Mouse (Mus musculus) right cerebral cortex, postnatal 36 days (tissue): ENCODE measurements around the gene Tubg2.
"Not testable (repeated sequence)": the region's sequence is repeated elsewhere in the genome, so short reads cannot be mapped to it uniquely, and the experiment has no call there.

Experiments used
- DNase-seq, 2 experiments: peaks; one replicate each; pipeline ENCODE4 v3.0.0; 2022; ENCODE audit warnings: low spot score in 2 of 2, mixed read lengths in 1 of 2

Tubg2 gene

DNA sequence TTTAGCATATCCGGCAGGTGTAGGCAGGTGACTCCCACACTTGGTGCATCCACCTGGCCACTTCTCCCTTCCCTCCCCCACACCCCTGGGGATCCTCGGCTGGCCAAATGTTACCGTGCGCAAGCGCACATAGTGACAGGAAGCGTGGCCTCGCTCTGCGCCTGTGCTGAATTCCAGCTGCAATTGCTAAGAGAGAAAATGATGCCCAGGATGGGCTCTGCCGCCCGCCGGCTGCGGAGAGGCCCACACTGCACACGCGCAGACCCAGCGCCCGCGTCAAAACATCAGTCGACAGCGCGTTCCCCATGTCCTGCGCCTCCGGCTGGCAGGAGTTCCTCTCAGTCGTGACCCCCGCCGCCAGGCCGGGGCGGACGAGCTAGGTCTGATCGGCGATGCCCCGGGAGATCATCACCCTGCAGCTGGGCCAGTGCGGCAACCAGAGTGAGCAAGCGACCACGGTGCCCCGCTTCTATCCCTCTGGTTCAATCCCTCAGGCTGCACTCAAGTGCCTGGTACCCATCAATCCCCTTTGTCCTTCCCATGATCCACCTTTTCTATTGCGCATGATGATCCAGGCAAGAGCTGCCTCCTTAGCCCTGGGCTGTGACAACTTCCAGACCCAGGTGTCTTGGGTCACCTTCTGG is at the start of gene Tubg2:
Tubg2 (plus strand) TSS at position 180 of the 644 bp plus-strand sequence.
- DNase-seq = peak; percentile 82 to 84

DNA sequence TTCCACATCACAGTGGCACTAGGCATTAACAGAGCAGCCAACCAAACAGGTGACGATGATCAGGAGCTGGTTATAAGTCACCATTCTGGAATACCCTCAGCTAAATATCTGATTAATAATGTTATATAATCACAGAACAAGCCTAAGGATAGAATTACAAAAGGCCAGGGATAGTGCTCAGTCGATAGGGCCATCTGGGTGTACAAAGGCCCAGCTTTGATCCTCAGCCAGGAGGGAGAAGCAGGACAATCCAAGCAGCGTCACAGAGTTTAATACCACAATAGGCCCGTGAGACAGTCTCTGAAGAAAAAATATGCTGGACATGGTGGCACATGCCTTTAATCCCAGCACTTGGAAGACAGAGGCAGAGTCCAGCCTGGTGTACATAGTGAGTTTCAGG is 46.4 kb upstream of the Tubg2 start:
- DNase-seq = no peak

DNA sequence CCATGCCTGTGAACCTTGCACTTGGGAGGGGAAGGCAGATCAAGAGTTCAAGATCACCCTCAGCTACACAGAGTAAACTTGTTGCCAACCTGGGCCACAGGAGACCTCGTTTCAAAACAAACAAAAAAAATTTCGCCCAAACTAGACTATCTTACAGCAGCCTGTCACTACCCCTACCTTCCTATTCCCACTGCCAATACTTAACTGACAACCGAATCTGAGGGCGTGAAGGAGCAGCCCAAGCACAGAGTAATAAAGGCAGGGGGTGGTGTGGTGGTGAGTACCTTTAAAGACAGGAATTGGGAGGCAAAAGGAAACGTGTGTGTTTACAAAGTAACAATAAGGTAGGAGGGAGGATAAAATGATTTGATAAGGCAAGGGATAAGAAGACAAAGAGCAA is 45.0 kb upstream of the Tubg2 start:
- no peak for DNase-seq

DNA sequence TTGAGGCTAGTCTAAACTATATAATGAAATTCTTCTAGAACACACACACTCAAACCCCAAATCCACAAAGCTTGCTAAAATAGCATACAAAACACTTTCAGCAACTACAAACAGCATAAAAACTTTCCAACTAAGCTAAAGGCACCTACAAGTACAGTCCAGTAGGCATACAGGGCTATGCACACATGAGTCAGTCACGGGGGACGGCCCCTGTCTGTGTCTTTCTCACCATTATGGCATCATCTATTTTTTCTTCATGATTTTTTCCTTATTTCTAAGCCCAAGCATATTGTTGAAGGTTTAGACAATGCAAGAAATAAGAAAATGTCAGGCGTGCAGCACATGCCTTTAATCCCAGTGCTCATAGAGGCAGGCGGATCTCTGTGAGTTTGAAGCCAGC is 44.5 kb upstream of the Tubg2 start:
- DNase-seq = no peak

DNA sequence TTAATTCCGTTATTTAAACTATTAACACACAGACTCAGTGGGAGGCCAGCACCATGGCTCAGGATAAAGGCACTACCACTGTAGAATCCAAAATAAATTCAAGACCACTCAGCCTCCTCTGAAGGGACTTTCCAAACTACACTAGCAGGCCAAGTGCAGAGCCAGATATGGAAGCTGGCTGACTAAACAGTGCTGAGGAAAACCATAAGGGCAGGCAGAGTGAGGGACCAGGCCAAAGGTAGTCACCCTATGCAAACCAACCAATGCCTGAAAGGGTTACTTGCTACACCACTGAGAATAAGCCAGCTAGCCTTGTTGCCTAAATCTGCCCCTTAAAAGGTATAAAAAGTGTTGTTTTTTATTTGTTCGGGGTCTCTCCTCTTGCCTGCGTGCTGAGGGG is 43.5 kb upstream of the Tubg2 start:
- no peak for DNase-seq

DNA sequence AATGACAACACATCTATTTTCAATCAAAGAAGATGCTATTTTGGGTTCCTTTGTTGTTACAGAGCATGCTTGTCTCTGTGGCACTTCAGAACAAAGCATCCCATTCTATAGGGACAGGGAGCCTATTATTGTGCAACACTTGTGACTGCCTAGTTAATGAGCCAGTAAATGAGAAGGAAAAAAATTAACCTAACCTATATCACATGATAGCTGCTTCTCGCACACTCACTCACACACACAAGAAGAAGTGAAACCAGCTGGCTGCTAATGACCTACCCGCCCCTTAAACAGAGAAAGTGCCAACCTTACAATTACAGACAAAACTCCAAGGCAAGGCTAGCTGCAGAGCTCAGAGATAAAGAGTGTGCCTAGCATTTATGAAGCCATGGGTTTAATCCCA is 40.1 kb upstream of the Tubg2 start:
- no peak for DNase-seq

DNA sequence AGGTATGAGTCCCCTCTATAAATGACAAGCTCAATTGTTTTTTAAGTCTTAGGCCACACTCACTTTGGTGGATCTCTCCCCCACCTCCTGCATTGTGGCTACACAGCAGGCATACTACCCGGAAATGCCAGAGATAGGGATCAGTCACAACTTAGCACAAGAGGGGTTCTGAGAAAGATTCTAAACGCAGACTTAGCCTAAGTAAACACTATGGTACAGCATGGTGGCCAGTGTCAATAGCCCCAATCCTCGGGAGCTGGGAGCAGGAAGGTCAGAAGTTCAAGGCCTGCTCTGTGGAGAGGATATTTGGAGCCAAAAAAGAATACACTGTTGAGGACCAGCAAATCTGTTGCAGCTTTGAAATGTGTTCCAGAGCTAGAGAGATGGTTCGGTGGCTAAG is 37.6 kb upstream of the Tubg2 start:
- DNase-seq = no peak

DNA sequence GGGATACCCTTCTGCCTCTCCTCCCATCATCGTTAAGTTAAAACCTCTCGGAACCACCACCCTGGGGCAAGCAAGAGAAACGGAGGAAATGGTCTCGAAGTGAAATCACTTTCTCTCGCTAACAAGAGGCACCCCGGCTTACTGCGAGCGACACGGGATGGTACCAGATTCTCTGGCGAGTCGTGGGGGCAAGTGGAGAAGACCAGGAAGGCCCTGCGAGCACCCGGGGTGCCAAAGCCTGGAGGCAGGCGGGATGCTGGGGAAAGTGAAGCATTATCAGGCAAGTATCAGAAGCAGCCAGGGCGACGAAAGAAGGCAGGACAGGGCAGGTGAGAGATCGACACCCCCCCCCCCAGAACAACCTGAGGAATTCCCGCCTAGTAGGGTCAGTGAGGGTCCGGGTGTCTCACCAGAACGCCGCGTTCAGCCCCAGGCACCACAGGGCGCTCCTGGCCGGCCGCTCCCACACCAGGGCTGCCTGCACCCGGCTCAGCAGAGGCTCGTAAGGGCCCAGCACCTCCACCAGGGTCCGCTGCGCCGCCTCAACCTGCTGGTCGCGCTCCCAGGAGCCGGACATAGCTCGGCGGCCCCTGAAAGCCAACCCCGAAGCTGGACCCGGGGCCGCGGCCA is 36.5 kb upstream of the Tubg2 start:
- DNase-seq = no peak

DNA sequence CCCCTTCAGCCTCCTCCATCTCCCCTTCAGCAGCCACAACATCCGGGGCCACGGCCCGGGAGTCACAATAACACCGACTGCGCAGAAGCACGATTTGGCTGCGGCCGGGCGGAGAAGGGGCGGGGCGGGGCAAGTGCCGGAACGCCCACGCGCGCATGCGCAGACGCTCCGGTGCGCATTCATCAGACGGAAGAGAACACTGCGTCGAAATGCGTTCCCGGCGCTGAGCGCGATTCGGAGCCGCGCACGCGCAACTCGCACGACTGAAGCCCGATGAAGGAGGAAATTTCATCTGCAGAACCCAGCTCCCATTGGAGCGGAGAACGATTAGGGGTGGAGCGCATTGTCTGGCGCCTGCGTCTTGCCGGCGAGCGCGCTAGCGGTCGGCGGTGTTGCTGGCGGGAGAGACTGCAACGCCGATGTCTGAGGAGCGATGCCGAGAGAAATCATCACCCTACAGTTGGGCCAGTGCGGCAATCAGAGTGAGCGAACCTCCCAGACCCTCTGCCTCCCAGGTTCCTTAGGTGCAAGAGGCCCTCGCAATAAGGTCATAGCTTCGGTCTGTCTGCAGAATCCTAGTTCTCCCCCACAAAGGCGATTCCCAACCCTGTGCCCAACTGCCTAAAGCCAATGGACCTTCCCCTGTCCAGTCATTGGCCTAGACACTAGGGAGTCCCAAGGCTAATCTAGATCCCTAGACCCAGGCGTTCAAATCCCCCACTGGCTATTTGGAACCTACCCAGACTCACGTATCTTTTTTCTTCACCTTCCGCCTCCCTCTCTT is 35.8 kb upstream of the Tubg2 start, which contains the start of the genes Retreg3 and Tubg1:
Retreg3 (minus strand) TSS at position 133 of the 784 bp plus-strand sequence.
Tubg1 (plus strand) TSS at position 178 of the 784 bp plus-strand sequence.
- DNase-seq = peak; percentile 98

DNA sequence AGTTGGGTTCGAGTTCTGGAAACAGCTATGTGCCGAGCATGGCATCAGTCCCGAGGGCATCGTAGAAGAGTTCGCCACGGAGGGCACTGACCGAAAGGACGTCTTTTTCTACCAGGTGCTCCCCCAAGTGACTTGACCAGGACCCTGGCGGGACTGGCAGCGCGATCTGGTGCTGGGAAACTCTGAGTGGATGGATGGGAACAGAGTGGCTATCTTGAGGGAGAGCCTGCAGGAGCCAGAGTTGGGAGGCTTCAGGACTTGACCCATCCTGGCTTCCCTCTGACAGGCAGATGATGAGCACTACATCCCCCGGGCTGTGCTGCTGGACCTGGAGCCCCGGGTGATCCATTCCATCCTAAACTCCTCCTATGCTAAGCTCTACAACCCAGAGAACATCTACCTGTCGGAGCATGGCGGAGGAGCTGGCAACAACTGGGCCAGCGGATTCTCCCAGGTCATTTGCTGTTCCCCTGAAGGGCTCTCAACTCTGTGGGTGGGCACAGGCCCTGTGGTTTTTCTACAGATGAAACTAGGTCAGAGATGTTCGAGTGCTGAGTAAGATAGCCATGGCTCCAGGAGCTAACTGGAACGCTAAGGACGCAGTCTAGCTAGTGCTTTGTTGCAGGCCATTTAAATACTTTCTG is 35.0 kb upstream of the Tubg2 start:
- DNase-seq = no peak

DNA sequence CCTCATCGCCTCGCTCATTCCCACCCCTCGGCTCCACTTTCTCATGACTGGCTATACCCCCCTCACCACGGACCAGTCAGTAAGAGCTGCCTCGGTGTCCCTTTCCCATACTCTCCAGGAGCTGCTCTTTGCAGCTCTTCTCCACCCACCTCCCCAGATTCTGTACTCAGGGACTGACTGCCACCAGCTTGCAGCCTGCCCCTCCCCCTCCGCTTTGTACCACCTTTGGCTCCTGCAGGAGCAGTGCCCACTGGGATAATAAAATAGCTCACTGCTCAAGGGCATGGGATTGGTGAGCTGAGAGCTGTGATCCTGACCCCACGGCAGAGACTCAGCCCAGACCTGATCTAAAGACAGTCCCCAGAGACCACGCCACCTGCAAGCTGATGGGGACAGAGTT is 31.2 kb upstream of the Tubg2 start:
- not testable (repeated sequence) for DNase-seq

DNA sequence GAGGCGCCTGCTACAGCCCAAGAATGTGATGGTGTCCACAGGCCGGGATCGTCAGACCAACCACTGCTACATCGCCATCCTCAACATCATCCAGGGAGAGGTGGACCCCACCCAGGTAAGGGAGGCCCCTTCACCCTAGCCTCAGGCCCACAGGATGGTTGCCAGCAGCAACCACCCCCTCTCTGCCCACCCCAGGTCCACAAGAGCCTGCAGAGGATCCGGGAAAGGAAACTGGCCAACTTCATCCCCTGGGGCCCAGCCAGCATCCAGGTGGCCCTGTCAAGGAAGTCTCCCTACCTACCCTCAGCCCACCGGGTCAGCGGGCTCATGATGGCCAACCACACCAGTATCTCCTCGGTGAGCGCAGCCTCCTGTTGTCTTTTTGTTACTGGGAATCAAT is 30.7 kb upstream of the Tubg2 start:
- DNase-seq = not testable (repeated sequence)

DNA sequence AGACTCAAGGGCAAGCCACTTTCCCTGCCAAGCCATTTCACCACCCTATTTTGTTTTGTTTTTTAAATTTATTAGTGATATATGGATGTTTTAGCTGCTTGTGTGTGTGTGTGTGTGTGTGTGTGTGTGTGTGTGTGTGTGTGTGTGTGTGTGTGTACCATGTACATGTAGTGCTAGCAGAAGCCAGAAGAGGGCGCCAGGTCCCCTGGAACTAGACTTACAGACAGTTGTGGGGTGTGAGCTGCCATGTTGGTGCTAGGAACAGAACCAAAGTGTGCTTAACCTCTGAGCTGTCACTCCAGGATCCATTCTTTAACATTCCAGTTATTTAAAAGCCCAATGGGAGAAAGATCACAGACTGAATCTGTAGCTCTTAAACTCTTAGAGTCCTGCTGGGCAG is 28.6 kb upstream of the Tubg2 start:
- no peak for DNase-seq

DNA sequence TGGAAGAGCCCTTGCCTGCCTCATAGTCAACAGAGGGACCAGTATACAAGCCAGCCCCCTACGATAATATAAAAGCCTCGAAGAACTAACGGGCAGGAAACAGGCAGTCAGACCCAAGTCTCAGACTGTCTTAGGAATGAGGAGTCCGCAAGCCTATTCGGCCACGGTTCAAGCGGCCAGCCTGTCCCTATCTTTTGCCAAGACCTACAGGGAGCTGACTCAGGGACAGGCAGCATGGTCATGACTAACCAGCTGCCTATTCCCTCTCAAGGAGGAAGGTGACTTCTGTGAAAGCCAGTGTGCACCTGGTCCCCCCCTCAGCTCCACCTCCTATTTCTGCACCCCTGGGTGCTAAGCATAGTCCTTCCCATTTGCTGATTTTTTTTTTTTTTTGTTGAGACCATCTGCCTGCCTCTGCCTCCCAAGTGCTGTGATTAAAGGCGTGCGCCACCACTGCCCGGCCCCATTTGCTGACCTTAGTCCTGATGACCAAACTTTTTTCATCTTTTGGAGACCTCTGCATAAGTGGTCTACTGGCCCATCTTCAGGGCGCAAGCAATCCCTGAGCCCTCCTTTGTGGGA is 26.6 kb upstream of the Tubg2 start:
- no peak for DNase-seq

DNA sequence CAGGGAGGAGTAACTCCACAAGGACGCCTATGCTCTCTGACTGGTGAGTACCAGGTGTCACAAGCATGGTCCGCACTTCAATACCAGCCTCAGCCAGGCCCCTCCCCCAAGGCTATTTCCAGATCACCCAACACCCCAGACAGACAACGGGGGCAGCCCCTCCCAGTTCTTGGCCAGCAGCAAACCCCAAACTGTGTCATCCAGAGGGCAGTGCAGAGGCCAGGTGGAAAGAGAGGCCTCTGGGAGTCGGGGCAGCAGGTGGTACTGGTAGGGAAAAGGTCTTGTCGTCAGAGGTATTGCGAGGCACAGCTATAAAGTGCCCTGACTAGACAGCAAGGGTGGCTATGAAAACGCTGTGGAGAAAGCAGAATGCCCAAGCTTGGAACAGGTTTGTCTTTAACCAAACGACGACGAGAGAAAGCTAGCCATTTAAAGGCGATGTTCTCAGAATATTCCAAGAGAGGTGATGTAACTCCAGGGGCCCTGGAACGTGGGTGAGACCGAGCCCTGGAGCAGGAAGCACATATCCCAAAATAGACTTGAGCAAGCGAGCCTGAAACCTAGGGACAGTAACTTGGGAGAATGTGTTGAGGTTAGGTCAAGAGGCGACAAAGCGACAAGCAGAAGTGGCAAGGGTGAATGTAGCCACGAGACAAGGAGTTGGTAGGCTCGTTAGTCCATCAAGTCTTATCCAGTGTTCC is 25.5 kb upstream of the Tubg2 start:
- DNase-seq = no peak

DNA sequence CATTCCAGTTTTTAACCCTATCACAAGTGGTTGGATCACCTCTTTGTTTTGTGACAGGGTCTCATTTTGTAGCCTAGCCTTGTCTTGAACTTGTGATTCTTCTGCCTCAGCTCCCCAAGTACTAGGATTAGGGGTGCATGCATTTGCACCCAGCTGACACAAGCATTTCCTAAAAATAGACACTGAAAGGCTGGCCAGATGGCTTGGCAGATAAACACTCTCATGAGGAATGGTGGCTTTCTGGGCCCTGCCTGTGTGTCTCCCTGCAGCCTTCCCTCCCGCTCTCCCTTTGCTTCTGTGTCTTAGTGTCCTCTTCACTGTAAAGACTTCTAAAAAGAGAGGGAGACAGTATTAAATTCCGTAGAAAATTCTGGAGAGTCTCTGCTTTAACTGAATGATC is 24.5 kb upstream of the Tubg2 start:
- no peak for DNase-seq

DNA sequence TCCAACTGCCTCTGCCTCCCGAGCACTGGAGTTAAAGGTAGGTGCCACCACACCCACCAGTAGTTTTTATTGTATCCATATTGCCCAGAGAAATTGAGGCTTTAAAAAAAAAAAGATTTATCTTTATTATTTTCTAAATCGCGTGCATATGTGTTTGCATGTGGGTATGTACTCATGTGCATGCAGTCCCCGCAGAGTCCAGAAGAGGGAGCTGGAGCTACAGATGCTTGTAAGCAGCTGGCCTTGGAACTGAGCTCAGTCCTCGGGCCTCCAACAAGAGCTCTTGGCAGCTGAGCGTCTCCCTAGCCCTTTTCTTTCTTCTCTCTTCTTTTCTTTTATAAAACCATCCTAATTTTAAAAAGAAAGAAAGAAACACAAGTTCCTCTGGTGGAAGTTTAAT is 24.0 kb upstream of the Tubg2 start:
- no peak for DNase-seq

DNA sequence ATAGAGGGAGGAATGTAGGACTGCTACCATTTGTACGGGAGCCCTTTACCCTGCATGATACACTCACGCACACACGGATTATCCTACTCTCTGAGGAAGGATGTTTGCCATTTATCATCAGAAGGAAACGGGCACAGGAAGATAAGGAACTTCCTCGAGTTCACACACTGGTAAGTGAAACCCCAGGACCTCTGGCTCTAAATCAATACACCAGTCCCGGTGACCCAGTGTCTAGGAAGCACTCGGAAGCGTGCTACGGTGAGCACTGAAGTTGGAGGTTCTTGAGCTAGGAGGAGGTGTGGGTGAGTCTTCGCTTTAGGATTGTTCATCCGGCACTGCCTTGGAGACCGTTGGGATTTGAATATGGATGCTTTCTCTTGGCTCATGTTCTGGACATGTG is 22.7 kb upstream of the Tubg2 start:
- no peak for DNase-seq

DNA sequence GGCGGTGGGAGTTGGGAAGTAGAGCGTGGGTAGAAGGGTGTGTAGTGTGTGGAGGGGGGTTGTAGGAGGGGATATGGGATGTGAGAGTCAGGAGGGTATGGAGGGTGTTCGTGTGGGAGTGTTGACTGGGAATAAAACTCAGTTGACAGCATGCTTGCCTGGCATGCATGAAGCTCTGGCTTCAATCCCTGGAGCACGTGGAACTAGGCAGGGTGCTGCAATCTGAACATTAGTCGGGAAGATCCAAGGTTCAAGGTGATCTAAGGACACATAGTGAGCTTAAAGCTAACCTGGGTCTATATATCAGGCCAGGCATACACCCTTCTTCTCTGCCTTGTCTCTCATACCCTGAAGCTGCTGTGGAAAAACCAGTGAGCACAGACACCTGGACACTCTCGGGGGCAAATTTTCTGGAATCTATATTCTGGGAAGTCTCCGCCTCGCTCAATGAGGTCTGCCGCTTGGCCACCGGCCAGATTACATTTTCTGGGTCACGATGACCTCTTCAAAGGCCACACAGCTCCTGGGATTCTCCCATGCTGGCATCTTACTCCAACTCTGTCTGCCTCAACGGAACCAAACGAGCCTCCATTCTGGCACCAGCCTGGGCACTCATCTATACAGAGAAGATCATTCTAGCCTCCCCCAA is 21.4 kb upstream of the Tubg2 start:
- DNase-seq = no peak

DNA sequence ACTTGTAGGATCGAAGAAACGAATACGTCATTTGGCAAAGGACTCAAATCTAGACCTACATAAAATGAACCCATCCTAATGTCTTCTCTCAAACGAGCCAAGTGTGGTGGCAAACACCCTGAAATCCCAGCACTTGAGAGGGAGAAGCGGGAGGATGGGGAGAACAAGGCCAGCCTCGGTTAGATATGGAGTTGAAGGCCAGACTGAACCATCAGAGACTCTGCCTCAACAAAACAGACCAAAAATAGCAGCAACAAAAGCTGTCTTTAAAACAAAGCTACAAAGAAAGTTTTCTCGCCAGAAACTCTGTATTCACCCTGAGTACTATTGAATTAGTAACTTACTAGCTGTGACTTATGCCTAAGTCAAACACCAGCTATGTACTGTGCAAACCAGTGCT is 18.7 kb upstream of the Tubg2 start:
- no peak for DNase-seq
